Mouse (Mus musculus): ENCODE results near the gene Ciapin1. TPM values are rescaled to one million over a fixed set of nuclear protein-coding genes. Genes with fewer than 3 reads are reported as not detected.
"Not testable (repeated sequence)": the region's sequence is repeated elsewhere in the genome, so short reads cannot be mapped to it uniquely, and the experiment has no call there.

Gene Ciapin1
- total RNA-seq, 2 experiments from 2014 or later = 38.2 to 71.1 TPM

- peak; percentile 50; the same call in 1 of the 2 replicates for ATAC-seq (replicated peaks; ENCODE audit: low FRiP score, low TSS enrichment, poor library complexity, severe bottlenecking)
Measured at GRCm38 (mm10) chr8:94861352-94861910, 23.3 kb upstream of the Ciapin1 start.

- ATAC-seq (replicated peaks; ENCODE audit: low FRiP score, low TSS enrichment, poor library complexity, severe bottlenecking) = peak; percentile 72
Measured at GRCm38 (mm10) chr8:94857346-94858173, 19.4 kb upstream of the Ciapin1 start, which contains the start of gene Polr2c. Polr2c (plus strand) TSS chr8:94857450.

- no peak for ATAC-seq (replicated peaks; ENCODE audit: low FRiP score, low TSS enrichment, poor library complexity, severe bottlenecking)
Measured at GRCm38 (mm10) chr8:94857011-94857345, 18.8 kb upstream of the Ciapin1 start.

- not testable (repeated sequence) for ATAC-seq (replicated peaks; ENCODE audit: low FRiP score, low TSS enrichment, poor library complexity, severe bottlenecking)
Measured at GRCm38 (mm10) chr8:94854761-94855160, 16.6 kb upstream of the Ciapin1 start.

DNA sequence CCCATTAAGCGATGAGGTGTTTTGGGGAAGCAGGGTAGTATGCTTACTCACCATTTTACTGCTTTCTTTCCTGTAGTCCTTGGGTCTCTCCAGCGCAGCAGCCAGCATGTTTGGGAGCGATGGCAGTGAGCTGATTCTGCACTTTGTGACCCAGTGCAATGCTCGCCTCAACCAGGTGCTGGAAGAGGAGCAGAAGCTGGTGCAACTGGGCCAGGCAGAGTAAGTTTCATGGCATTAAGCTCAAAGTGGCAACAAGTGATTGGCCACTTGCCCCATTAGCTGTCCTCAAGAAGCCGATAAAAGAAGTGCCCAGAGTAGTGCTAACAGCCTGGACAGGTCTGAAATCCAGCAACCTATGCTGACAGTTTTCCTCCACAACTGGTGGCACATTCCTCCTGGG lies 11.9 kb upstream of the Ciapin1 start:
- no peak for ATAC-seq (replicated peaks; ENCODE audit: low FRiP score, low TSS enrichment, poor library complexity, severe bottlenecking)

DNA sequence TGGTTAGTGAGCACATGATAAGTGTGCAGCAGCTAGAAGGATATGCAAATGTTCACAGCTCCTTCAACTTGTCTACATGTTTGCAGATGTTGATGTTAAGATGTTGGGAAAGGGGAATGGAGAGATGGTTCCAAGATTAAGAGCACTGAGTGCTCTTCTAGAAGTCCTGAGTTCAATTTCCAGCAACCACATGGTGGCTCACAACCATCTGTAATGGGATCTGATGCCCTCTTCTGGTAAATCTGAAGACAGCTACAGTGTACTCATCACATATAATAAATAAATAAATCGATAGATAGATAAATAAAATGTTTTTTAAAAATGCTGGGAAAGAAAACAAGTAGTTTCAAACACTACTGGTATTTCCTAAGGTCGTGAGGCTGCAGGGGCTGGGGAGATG lies 3.0 kb upstream of the Ciapin1 start:
- ATAC-seq (replicated peaks; ENCODE audit: low FRiP score, low TSS enrichment, poor library complexity, severe bottlenecking) = no peak

- ATAC-seq (replicated peaks; ENCODE audit: low FRiP score, low TSS enrichment, poor library complexity, severe bottlenecking) = peak; percentile 74
Measured at GRCm38 (mm10) chr8:94838600-94838999, 442 bp upstream of the Ciapin1 start.

DNA sequence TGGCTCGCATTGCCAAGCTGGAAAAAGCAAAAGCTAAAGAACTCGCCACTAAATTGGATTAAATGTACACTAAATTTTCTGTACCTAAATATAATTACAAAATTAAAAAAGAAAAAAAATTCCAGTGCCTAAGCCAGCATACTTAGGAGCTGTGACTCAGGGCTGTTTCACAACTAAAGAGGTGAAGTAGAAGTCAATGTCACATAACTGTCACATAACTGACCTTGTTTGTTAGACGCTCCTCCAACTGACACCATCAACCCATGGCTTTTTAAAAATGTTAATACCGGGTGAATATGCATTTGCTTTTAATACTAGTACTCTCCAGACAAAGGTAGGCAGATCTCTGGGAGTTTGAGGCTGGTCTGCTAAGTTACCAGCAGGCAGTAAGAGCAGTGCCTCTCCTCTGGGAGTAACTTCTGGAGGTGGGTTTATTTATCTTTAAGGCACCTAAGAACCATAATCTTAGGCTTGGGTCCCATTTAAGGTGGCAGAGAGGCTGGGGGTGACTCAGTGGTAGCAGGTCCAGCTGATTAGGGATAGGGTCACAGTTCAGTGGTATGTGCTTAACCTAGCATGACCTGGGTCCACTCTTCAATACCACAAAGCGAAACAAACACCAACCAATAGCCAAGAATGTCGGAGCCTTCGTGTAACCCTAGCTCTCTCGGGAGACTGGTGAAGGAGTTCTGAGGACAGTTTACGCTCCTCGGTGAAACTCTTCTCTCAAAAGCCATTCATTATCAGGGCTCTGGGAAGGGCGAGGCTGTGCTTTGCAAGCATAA lies 1.5 kb downstream of the Ciapin1 start:
- no peak for ATAC-seq (replicated peaks; ENCODE audit: low FRiP score, low TSS enrichment, poor library complexity, severe bottlenecking)

DNA sequence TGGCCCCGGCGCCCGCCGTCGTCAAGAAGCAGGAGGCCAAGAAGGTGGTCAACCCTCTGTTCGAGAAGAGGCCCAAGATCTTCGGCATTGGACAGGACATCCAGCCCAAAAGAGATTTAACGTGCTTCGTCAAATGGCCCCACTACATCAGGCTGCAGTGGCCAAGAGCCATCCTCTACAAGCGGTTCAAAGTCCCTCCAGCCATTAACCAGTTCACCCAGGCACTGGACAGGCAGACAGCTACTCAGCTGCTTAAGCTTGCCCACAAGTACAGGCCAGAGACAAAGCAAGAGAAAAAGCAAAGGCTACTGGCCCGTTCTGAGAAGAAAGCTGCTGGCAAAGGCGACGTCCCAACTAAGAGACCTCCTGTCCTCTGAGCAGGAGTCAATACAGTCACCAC lies 2.4 kb downstream of the Ciapin1 start:
- ATAC-seq (replicated peaks; ENCODE audit: low FRiP score, low TSS enrichment, poor library complexity, severe bottlenecking) = not testable (repeated sequence)

DNA sequence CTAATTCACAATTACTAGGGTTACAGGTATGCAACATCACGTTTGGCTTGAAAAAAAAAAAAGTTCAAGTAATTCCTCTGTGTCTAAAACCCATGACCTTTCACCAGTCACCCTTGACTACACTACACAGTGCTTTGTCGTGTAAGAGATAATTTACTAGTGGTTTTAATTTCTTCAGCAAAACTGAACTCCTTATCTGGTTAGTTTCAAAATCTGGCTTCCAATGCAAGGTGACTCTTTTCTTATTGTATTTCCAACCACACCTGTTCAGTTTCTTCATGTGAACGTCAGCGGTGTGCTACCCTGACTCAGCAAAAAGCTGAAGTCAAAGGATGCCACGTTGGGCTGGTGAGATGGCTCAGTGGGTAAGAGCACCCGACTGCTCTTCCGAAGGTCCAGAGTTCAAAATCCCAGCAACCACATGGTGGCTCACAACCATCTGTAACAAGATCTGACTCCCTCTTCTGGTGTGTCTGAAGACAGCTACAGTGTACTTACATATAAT lies 4.2 kb downstream of the Ciapin1 start:
- not testable (repeated sequence) for ATAC-seq (replicated peaks; ENCODE audit: low FRiP score, low TSS enrichment, poor library complexity, severe bottlenecking)

DNA sequence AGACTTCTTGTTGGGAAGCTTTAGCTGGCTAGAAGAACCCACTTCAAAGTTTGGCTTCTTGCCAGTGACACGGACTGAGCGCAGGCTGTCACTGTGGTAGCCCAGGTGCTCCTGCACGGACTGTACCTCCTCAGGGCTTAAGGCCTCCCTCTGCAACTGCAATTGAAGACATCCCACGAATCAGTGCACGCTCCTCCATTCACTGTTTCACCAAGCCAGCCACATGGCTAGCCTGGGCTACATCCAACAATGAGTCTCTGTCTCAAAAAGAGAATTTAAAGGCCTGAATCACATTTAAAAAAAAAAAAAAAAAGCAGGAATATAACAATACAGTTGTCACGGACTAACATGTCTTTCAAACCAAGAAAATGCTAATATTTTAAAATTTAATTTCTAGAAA lies 9.9 kb downstream of the Ciapin1 start:
- no peak for ATAC-seq (replicated peaks; ENCODE audit: low FRiP score, low TSS enrichment, poor library complexity, severe bottlenecking)

- ATAC-seq (replicated peaks; ENCODE audit: low FRiP score, low TSS enrichment, poor library complexity, severe bottlenecking) = no peak
Measured at GRCm38 (mm10) chr8:94826210-94826609, 11.9 kb downstream of the Ciapin1 start.

- no peak for ATAC-seq (replicated peaks; ENCODE audit: low FRiP score, low TSS enrichment, poor library complexity, severe bottlenecking)
Measured at GRCm38 (mm10) chr8:94825170-94825569, 13.0 kb downstream of the Ciapin1 start.

DNA sequence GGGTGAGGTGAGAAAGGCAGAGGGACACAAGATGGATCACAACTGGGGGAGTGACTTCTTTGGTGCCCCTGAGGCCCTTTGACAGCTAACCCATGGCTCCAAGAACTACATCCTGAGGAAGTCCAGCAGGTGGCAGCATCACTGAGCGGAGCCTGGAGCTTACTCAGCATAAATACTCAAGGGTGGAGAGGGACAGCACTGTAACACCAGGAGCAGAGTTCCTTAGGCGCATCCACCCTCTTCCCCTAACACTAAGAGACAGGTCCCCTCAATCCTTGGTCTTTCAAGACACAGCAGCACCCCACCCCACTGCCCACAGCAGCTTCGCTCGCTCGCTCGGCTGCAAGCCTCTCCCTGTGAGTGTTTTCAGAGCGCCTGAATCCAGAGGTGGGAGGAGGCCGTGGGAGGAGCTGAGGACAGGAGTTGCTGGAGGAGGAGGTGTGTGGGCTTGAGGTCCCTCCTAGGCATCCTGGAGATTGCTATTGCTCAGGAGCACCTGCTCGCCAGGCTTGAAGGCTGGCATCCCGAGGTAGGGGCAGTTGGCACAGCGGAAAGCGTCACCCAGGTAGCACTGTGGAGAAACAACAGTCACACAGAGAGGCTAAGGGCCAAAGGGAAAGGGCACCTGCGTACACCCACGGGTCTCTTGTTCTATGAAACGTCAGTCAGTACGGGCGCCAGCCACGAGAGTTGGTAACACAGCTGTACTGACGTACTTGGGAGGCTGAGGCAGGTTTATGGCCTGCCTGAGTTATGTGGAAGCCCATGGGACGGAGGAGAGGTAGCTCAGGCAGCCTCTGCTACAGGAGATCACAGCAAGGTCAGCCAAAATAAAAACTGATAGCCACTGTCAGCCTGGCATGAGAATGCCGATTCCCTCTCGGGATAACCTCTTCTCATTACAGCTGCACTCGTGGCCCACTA lies 15.3 kb downstream of the Ciapin1 start:
- ATAC-seq (replicated peaks; ENCODE audit: low FRiP score, low TSS enrichment, poor library complexity, severe bottlenecking) = peak; percentile 89

DNA sequence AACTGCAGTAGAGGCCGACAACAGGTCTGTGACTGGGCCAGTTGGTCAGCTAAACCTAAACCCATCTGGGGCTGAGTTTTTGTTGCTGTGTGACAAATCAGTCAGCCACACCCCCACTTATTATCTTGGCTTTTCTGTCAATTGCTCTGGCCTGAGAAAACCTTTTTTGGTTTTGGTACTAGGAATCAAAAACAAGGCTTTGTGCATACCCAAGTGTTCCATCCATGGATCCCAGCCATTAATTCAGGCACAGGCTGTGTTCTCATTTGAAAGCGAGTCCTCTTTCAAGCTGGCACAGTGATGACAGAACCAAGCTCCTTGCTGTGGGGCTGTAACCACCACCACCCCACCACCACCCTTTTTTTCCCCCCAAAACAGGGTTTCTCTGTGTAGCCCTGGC lies 16.8 kb downstream of the Ciapin1 start:
- no peak for ATAC-seq (replicated peaks; ENCODE audit: low FRiP score, low TSS enrichment, poor library complexity, severe bottlenecking)

GRCm38 (mm10) chr8:94820553-94820952 lies 17.6 kb downstream of the Ciapin1 start:
- ATAC-seq (replicated peaks; ENCODE audit: low FRiP score, low TSS enrichment, poor library complexity, severe bottlenecking) = no peak

DNA sequence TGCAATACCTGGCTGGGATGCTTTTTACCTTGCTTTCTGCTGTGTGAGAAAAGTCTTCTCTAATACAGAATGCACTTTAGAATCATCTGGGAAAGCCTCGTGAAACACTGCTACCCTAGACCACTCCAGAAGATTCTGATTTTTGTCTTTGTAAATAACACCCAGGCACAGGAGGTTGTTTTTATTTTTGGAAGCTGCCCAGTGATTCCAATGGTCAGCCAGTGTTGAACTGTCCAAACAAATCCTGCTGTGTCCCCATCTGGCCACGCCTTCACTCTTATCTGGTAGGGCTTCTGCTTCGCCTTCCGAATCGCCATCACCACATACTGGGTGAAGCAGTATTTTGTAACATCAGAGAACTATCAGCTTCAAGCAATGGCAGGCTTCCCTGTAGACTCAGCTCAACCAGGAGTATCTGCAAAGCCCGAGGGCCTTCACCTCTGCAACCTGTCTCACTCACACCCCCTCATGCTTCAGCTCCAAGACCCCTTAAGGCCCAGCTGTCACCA lies 18.4 kb downstream of the Ciapin1 start:
- no peak for ATAC-seq (replicated peaks; ENCODE audit: low FRiP score, low TSS enrichment, poor library complexity, severe bottlenecking)

- no peak for ATAC-seq (replicated peaks; ENCODE audit: low FRiP score, low TSS enrichment, poor library complexity, severe bottlenecking)
Measured at GRCm38 (mm10) chr8:94817933-94818332, 20.2 kb downstream of the Ciapin1 start.

GRCm38 (mm10) chr8:94814556-94814955 lies 23.6 kb downstream of the Ciapin1 start:
- no peak for ATAC-seq (replicated peaks; ENCODE audit: low FRiP score, low TSS enrichment, poor library complexity, severe bottlenecking)
